Mouse (Mus musculus) heart, embryonic 11.5 days (tissue): ENCODE data around the gene Kcnk18. TPM values are rescaled to one million over a fixed set of nuclear protein-coding genes. Genes with fewer than 3 reads are reported as not detected.
A peak's percentile ranks its signal among the peaks of the same experiment; 100 is the strongest.

Experiments
- ATAC-seq: fragments of 200-750 bp; cut with Nextera tagmentation; replicated peaks from 2 replicates; pipeline ENCODE4 v1.8.0; 2017; ENCODE audit warnings: moderate library complexity; ENCODE audit not compliant: insufficient number of reproducible peaks, low FRiP score, low TSS enrichment
- H3K27ac ChIP-seq: fragments of 300-500 bp; sonication (generic); 2 replicates; pipeline ENCODE4 v1.5.1; 2014; ENCODE audit warnings: mild to moderate bottlenecking, low read depth, low read length
- H3K27me3 ChIP-seq: fragments of 300-500 bp; sonication (generic); 2 replicates; pipeline ENCODE4 v1.6.1; 2014; ENCODE audit warnings: mild to moderate bottlenecking, low read length, mixed read lengths; ENCODE audit not compliant: control insufficient read depth, insufficient read depth
- H3K36me3 ChIP-seq: fragments of 300-500 bp; sonication (generic); 2 replicates; pipeline ENCODE4 v1.6.1; 2014; ENCODE audit warnings: mild to moderate bottlenecking, low read length, moderate library complexity, mixed read lengths; ENCODE audit not compliant: control insufficient read depth, insufficient read depth
- H3K4me1 ChIP-seq: fragments of 300-500 bp; sonication (generic); 2 replicates; pipeline ENCODE4 v1.6.1; 2014; ENCODE audit warnings: low read length; ENCODE audit not compliant: control insufficient read depth, insufficient read depth
- H3K4me2 ChIP-seq: fragments of 300-500 bp; sonication (generic); 2 replicates; pipeline ENCODE4 v1.6.1; 2014; ENCODE audit warnings: mild to moderate bottlenecking, moderate library complexity
- H3K4me3 ChIP-seq: fragments of 300-500 bp; sonication (generic); 2 replicates; pipeline ENCODE4 v1.5.1; 2014; ENCODE audit warnings: low read depth, low read length
- H3K9ac ChIP-seq: fragments of 300-500 bp; sonication (generic); 2 replicates; pipeline ENCODE4 v1.6.1; 2014; ENCODE audit warnings: mild to moderate bottlenecking, low read depth, low read length, moderate library complexity
- H3K9me3 ChIP-seq: fragments of 300-500 bp; sonication (generic); replicated peaks from 2 replicates; pipeline ENCODE4 v1.6.1; 2016; ENCODE audit warnings: low read length; ENCODE audit not compliant: control insufficient read depth
- WGBS: fragments of 180-500 bp; shearing (Covaris S2); extraction: QIAGEN DNeasy Blood & Tissue Kit; methylation state at CpG from one replicate; pipeline ENCODE4 v1.1.7; 2014; ENCODE audit not compliant: insufficient replicate concordance; 5-methylcytosine and 5-hydroxymethylcytosine counted together
- polyA plus RNA-seq: library from polyadenylated mRNA; unstranded; fragments of >200 nt; fragmentation: Nextera tagmentation; extraction: Ambion mirVana; gene quantifications from 2 replicates; pipeline ENCODE4 v1.2.1, GENCODE M21; 2014

Gene Kcnk18
- polyA plus RNA-seq, 1 experiment from 2014 or later = not detected

DNA sequence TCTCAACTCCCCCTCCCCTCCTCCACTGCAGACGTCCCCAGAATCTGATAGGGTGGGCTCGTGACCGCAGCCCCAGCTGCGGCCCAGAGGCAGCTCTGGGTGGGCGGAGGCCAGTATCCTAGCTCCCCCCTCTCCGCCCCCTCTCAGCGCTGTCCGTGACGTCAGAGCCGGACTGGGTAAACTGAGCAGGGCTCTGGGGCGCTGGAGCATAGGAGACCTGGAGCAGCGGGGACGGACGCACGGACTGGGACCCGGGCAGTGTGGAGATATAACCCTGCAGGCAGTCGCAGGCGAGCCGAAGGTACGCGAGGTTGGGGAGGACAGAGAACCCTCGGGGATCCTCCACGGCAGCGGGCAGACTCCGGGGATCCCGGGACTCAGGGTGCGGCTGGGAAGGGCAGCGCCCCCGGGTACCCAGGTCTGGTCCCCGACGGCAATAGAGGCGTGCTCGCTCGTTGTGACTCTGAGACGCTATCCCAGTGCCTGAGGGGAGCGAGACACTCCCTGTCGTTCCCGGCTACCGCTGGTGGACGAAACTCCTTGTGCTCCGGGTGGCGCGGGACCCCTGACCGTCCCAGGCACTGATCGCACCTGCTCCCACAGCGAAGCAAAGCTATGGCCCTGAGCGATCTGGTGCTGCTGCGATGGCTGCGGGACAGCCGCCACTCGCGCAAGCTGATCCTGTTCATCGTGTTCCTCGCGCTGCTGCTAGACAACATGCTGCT is 41.9 kb downstream of the Kcnk18 start, which contains the start of gene Slc18a2:
Slc18a2 (plus strand) TSS at position 179 of the 725 bp plus-strand sequence.
- H3K36me3 ChIP-seq = no peaks in the 10 kb centered on the region
- peaks cover 7% of the 10 kb centered on the region for H3K4me1 ChIP-seq
- ATAC-seq = peak; percentile 85
- WGBS = under 1% methylated on average over 55 of the region's 55 CpGs
- peak within 1 kb of the TSS; percentile 92 for H3K4me2 ChIP-seq
- peak within 1 kb of the TSS; percentile 65 for H3K9ac ChIP-seq
- H3K4me3 ChIP-seq = peak within 1 kb of the TSS; percentile 51
- H3K27me3 ChIP-seq = peaks cover 30% of the 10 kb centered on the region
- H3K9me3 ChIP-seq = no peaks in the 10 kb centered on the region
- no peak within 1 kb of the TSS for H3K27ac ChIP-seq

DNA sequence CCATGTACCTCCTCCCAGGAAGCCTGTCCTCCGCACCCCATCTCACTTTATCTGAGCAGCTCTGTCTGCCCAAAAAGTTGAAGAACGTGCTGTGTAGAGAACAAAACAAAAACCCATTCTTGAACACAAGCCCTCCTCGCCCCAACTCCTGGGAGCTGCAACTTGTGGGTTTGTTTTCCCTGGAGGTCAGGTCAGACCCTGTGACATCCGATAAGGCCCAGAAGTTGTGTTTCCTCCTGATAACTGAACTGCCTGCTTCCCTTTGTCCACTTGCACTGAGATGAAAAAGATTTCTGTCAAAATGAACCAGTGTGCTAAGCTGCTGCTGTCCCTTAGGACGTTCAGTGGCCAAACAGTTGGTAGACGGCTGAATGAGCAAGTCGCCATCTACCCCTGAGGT is 42.6 kb downstream of the Kcnk18 start:
- WGBS = 27% methylated on average over 7 of the region's 7 CpGs
- Histone ChIP-seq H3K4me3 (peak overlapping the region; percentile 51), H3K4me1 (peaks cover 7% of the 10 kb centered on the region), H3K9ac (no peak overlapping the region; the same call in 1 of the 2 replicates), H3K27me3 (peaks cover 30% of the 10 kb centered on the region), H3K9me3 (no peaks in the 10 kb centered on the region), H3K27ac (no peak overlapping the region), H3K36me3 (no peaks in the 10 kb centered on the region), H3K4me2 (peak overlapping the region; percentile 92)
- peak; percentile 44 for ATAC-seq

DNA sequence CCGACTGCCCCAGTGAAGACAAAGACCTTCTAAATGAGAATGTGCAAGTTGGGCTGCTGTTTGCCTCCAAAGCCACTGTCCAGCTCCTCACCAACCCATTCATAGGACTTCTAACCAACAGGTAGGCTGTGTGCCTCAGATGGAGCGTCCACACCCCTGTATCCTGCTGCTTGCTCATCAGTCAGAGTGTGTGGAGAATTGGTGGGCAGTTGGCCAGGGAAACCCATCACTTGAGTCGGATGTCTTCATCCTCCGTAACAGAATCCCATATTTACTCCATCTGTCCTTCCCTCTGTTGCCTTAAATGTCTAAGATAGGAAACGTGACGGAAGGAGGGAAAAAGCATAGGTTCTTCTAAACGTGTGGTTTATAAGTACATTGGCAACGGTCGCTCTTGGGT is 44.2 kb downstream of the Kcnk18 start:
- ATAC-seq = no peak
- Histone ChIP-seq H3K9ac (no peak overlapping the region), H3K9me3 (no peaks in the 10 kb centered on the region), H3K27me3 (peaks cover 30% of the 10 kb centered on the region), H3K27ac (no peak overlapping the region), H3K4me2 (no peak overlapping the region), H3K36me3 (no peaks in the 10 kb centered on the region), H3K4me1 (peaks cover 15% of the 10 kb centered on the region), H3K4me3 (no peak overlapping the region)
- 84% methylated on average over 9 of the region's 9 CpGs for WGBS

DNA sequence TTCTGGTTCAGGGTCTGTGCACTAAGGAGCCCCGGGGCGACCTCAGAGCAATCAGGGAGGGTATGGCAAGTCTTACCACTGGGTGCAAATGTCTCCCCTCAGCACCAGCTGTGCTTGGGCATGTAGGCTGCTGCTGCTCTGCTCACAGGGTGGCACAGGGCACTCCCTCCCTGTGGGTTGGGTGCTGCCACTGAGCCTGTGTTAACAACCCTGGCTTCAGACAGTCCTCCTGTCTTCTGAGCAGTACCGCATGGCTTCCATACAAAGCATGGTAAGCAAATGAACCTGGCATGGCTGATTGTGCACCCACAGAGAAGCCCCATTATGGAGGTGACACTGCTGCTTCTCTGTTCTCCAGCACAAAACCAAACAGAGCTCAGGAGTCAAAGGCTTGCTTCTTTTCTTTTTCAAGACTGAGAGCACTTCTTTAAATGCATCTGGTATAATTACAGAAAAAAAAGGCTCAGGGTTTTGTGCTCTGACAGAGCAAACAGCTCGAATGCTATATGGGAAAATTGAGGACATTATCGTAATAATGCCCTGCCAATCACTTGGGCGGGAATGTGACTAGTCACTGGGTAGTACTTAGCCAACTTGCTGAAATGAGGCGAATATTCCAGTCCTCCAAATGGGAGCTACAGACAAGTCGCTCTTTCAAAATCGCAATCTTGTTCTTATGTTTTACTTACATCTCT is 46.0 kb downstream of the Kcnk18 start:
- Histone ChIP-seq H3K27ac (no peak overlapping the region), H3K4me2 (no peak overlapping the region), H3K4me1 (peaks cover 15% of the 10 kb centered on the region), H3K9me3 (no peaks in the 10 kb centered on the region), H3K9ac (no peak overlapping the region), H3K27me3 (peaks cover 25% of the 10 kb centered on the region), H3K4me3 (no peak overlapping the region), H3K36me3 (no peaks in the 10 kb centered on the region)
- 76% methylated on average over 9 of the region's 9 CpGs for WGBS
- ATAC-seq = no peak

DNA sequence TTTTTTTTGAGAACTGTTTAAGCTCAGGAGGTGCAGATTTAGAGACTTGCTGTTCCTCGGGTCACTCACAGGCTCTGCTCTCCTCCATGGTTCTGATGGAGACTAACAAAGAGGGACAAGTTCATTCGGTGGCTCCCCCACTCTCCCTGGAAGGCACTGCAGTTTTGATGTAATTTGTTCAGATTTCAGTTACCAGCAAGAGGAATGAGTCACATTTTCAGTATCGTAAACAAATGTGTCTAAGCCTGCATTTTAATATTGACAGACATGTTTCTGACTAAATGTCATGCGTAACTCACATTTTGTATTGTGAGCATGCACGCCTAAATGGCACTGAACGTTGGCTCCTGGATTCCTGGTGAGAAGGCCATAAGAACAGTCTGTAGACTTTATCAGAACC is 46.9 kb downstream of the Kcnk18 start:
- Histone ChIP-seq H3K4me3 (no peak overlapping the region), H3K36me3 (no peaks in the 10 kb centered on the region), H3K27me3 (peaks cover 22% of the 10 kb centered on the region), H3K4me1 (peaks cover 8% of the 10 kb centered on the region), H3K9me3 (no peaks in the 10 kb centered on the region), H3K27ac (no peak overlapping the region), H3K9ac (no peak overlapping the region), H3K4me2 (no peak overlapping the region)
- ATAC-seq = no peak
- WGBS = 69% methylated on average over 6 of the region's 6 CpGs

DNA sequence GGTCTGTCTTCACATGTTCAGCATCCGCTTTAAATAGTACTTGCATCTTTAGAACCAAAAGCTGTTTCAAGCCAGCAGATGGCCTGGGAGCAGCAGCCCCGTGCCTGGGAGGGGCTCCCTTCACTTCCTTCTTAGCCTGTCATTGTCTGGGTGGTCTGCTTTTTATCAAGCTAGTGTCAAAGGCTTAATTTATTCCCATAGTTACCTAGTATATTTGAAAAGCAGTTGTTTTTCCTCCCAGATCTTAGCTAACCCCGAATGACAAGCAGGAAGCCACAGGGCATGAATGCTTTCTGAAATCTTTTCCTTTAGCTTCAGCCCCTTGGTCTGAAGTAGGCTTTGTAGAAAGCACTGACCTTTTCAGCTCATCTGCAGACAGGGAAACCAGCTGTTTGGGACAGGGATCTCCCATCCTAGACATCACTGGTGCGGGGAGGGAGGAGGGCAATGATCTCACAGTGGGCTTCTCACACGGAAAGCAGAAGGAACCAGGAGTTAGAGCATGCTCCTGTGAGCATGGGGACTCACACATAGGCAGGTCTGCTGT is 48.5 kb downstream of the Kcnk18 start:
- Histone ChIP-seq H3K36me3 (no peaks in the 10 kb centered on the region), H3K4me1 (peaks cover 8% of the 10 kb centered on the region), H3K27me3 (peaks cover 8% of the 10 kb centered on the region; the same call in 1 of the 2 replicates), H3K4me3 (no peak overlapping the region), H3K9me3 (no peaks in the 10 kb centered on the region), H3K9ac (no peak overlapping the region), H3K27ac (peak overlapping the region; percentile 51; the same call in 1 of the 2 replicates), H3K4me2 (0 out of 2 replicates have a peak overlapping the region, but pooled peaks have one; percentile 25)
- no peak for ATAC-seq
- WGBS = 11% methylated on average over 5 of the region's 5 CpGs

DNA sequence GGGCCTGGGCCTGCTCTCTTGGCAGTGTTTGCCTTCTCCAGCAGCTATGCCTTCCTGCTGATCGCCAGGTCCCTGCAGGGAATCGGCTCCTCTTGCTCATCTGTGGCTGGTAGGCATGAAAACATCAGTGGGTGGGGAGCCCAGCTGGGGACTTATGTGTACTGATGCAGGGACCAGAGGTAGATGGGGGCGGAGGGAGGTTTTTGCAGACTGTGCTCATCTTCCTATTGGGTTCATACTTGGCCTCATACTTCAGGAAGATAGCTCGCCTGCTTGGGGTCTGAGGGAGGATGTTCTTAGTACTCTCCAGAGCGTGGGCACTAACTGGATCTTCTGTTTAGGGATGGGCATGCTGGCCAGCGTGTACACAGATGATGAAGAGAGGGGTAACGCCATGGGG is 54.2 kb downstream of the Kcnk18 start:
- Histone ChIP-seq H3K27ac (no peak overlapping the region), H3K4me2 (no peak overlapping the region), H3K4me1 (no peaks in the 10 kb centered on the region), H3K4me3 (no peak overlapping the region), H3K36me3 (no peaks in the 10 kb centered on the region), H3K9me3 (no peaks in the 10 kb centered on the region), H3K27me3 (no peaks in the 10 kb centered on the region), H3K9ac (no peak overlapping the region)
- 85% methylated on average over 7 of the region's 7 CpGs for WGBS
- no peak for ATAC-seq

DNA sequence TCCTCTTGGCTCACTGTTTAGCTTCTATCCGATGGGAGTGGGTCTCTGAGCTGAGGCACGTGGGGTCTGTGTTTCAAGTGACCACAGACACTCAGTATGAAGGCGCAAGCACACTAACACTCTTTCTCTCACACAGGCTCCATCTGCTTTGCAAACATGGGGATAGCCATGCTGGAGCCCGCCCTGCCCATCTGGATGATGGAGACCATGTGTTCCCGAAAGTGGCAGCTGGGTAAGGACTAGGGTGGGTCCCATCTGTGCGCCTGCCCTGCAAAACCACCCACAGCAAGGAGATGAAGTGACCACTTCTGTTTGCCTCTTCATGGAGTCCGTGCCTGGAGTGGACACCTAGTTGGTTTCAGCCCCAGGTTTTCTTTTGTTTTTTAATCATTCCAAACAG is 57.3 kb downstream of the Kcnk18 start:
- 82% methylated on average over 7 of the region's 7 CpGs for WGBS
- H3K9ac ChIP-seq = no peak overlapping the region
- no peaks in the 10 kb centered on the region for H3K4me1 ChIP-seq
- no peak overlapping the region for H3K27ac ChIP-seq
- H3K27me3 ChIP-seq = no peaks in the 10 kb centered on the region
- no peak overlapping the region for H3K4me2 ChIP-seq
- H3K36me3 ChIP-seq = no peaks in the 10 kb centered on the region
- no peak overlapping the region for H3K4me3 ChIP-seq
- H3K9me3 ChIP-seq = no peaks in the 10 kb centered on the region
- no peak for ATAC-seq
